Mouse (Mus musculus): ENCODE measurements at regions not wholly inside any gene's neighbourhood (a gene's known extent, or its start where the extent isn't known, plus 50 kb on each side); places are given as distances from the start of the nearest gene placed in this dataset.

- no peaks in the 10 kb centered on the region for H3K27me3 ChIP-seq (replicated peaks)
- no peaks in the 10 kb centered on the region for H3K36me3 ChIP-seq
- no peak for ATAC-seq
- H3K9me3 ChIP-seq, result no peaks in the 10 kb centered on the region
- H3K9ac ChIP-seq, result no peak overlapping the region
- no peak overlapping the region for H3K4me2 ChIP-seq (replicated peaks)
- 86% methylated on average over 8 of the region's 8 CpGs for WGBS
- no peaks in the 10 kb centered on the region for H3K4me1 ChIP-seq (replicated peaks)
- H3K27ac ChIP-seq, result no peak overlapping the region
- no peak overlapping the region for H3K4me3 ChIP-seq (replicated peaks)
Observed at GRCm38 (mm10) chr14:67626181-67626580, 1617.2 kb upstream of the Gulo start.

DNA sequence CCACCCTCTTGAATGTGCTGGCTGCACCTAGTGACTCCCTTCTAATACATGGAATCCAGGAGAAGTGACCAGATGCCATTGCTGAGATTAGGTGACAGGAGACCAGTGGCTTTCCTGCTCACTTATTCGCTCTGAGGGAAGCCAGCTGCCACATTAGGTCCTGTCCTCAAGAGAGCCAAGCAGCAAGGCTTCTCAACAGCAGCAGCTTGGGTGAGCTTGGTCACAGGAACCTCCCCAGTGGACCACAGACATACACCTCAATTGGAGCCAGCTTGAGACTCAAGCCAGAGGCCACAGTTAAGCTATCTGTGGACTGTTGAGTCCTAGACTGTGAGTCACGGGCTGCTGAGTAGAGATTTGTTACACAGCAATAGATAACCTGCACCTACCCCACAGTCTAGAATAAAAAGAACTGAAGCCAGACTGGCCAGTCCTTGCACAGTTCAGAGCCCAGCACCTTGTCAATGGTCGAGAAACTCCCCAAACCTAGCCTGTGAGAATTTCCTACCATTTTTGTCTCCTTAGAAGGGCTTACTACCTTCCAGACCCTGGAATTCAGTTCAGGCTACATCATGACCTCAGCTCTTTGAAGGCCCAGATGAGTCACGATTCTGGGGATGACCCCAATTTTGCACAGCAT is 1615.0 kb upstream of the Gulo start:
- H3K4me2 ChIP-seq (replicated peaks), result no peak overlapping the region
- no peak for ATAC-seq
- H3K36me3 ChIP-seq, result no peaks in the 10 kb centered on the region
- H3K9ac ChIP-seq, result no peak overlapping the region
- H3K27ac ChIP-seq, result no peak overlapping the region
- WGBS, result 71% methylated on average over 4 of the region's 4 CpGs
- H3K9me3 ChIP-seq, result no peaks in the 10 kb centered on the region
- no peaks in the 10 kb centered on the region for H3K27me3 ChIP-seq (replicated peaks)
- H3K4me1 ChIP-seq (replicated peaks), result no peaks in the 10 kb centered on the region
- H3K4me3 ChIP-seq (replicated peaks), result no peak overlapping the region

DNA sequence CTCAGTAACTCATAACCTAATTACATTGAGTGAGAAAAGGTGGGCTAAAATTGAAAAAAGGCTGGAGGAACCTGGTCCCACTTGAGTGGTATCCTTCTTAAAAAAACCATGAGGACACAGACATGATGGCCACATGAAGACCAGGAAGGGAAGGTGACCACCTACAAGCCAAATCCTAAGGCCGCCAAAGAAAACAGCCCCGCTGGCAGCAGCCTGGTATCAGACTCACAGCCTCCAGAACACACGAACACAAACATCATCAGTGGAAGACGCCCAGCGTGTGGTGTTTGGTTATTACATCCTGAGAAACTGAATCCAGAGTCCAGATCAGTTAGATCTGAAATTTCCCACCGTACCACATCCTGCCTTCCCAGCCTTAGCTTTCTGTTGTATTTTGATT is 1613.9 kb upstream of the Gulo start:
- Histone ChIP-seq H3K27me3 (replicated peaks) (no peaks in the 10 kb centered on the region), H3K9ac (no peak overlapping the region), H3K9me3 (no peaks in the 10 kb centered on the region), H3K36me3 (no peaks in the 10 kb centered on the region), H3K4me3 (replicated peaks) (no peak overlapping the region), H3K4me1 (replicated peaks) (no peaks in the 10 kb centered on the region), H3K4me2 (replicated peaks) (no peak overlapping the region), H3K27ac (no peak overlapping the region)
- no peak for ATAC-seq
- WGBS, result 83% methylated on average over 6 of the region's 6 CpGs

DNA sequence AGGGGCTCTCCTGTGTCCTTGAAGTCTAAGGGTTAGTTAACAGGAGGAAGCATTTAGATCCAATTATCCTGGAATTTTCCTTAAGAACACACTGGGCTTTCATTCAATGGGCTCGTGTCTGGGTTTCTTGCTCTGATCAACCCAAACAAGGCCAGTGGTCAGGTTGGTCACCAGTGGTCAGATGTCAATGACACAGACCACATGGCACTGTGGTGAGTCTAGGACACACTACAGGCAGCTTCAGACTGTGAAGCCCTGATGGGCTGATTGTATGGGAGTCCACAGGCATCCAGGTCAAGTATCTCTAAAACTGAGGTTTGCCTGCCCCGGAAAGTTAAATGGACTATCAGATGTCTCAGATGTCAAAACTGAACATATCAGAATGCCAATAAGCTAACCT is 1612.5 kb upstream of the Gulo start:
- no peaks in the 10 kb centered on the region for H3K36me3 ChIP-seq
- no peaks in the 10 kb centered on the region for H3K9me3 ChIP-seq
- no peak overlapping the region for H3K4me2 ChIP-seq (replicated peaks)
- H3K4me3 ChIP-seq (replicated peaks), result no peak overlapping the region
- 53% methylated on average over 2 of the region's 2 CpGs for WGBS
- H3K9ac ChIP-seq, result no peak overlapping the region
- H3K27ac ChIP-seq, result no peak overlapping the region
- no peaks in the 10 kb centered on the region for H3K27me3 ChIP-seq (replicated peaks)
- ATAC-seq, result no peak
- H3K4me1 ChIP-seq (replicated peaks), result no peaks in the 10 kb centered on the region

- Histone ChIP-seq H3K36me3 (no peaks in the 10 kb centered on the region), H3K4me3 (replicated peaks) (no peak overlapping the region), H3K4me1 (replicated peaks) (no peaks in the 10 kb centered on the region), H3K4me2 (replicated peaks) (no peak overlapping the region), H3K9me3 (no peaks in the 10 kb centered on the region), H3K27me3 (replicated peaks) (no peaks in the 10 kb centered on the region), H3K9ac (no peak overlapping the region), H3K27ac (no peak overlapping the region)
- peak; percentile 51; the same call in 1 of the 2 replicates for ATAC-seq
- 28% methylated on average over 4 of the region's 4 CpGs for WGBS
Observed at GRCm38 (mm10) chr14:67620854-67621476, 1612.0 kb upstream of the Gulo start.

- Histone ChIP-seq H3K4me1 (replicated peaks) (no peaks in the 10 kb centered on the region), H3K36me3 (no peaks in the 10 kb centered on the region), H3K4me2 (replicated peaks) (no peak overlapping the region), H3K27me3 (replicated peaks) (no peaks in the 10 kb centered on the region), H3K9me3 (no peaks in the 10 kb centered on the region), H3K27ac (no peak overlapping the region), H3K4me3 (replicated peaks) (no peak overlapping the region), H3K9ac (no peak overlapping the region)
- no peak for ATAC-seq
- 65% methylated on average over 4 of the region's 4 CpGs for WGBS
Observed at GRCm38 (mm10) chr14:67619571-67619970, 1610.6 kb upstream of the Gulo start.

- WGBS, result 62% methylated on average over 11 of the region's 11 CpGs
- peaks cover 5% of the 10 kb centered on the region for H3K4me1 ChIP-seq (replicated peaks)
- H3K36me3 ChIP-seq, result no peaks in the 10 kb centered on the region
- no peak overlapping the region for H3K27ac ChIP-seq
- H3K4me3 ChIP-seq (replicated peaks), result no peak overlapping the region
- ATAC-seq, result no peak
- H3K9me3 ChIP-seq, result no peaks in the 10 kb centered on the region
- H3K27me3 ChIP-seq (replicated peaks), result no peaks in the 10 kb centered on the region
- H3K9ac ChIP-seq, result no peak overlapping the region
- H3K4me2 ChIP-seq (replicated peaks), result no peak overlapping the region
Observed at GRCm38 (mm10) chr14:67614369-67614768, 1605.4 kb upstream of the Gulo start.

- Histone ChIP-seq H3K9ac (no peak overlapping the region), H3K27me3 (replicated peaks) (no peaks in the 10 kb centered on the region), H3K27ac (no peak overlapping the region), H3K4me3 (replicated peaks) (peak overlapping the region; percentile 10), H3K36me3 (no peaks in the 10 kb centered on the region), H3K4me1 (replicated peaks) (peaks cover 5% of the 10 kb centered on the region), H3K4me2 (replicated peaks) (peak overlapping the region; percentile 55), H3K9me3 (no peaks in the 10 kb centered on the region)
- no peak for ATAC-seq
- 58% methylated on average over 13 of the region's 13 CpGs for WGBS
Observed at GRCm38 (mm10) chr14:67613691-67614090, 1604.7 kb upstream of the Gulo start.

- WGBS, result 20% methylated on average over 14 of the region's 14 CpGs
- no peak for ATAC-seq
- Histone ChIP-seq H3K36me3 (no peaks in the 10 kb centered on the region), H3K27me3 (replicated peaks) (no peaks in the 10 kb centered on the region), H3K9me3 (no peaks in the 10 kb centered on the region), H3K27ac (no peak overlapping the region), H3K4me1 (replicated peaks) (peaks cover 7% of the 10 kb centered on the region), H3K4me2 (replicated peaks) (peak overlapping the region; percentile 55), H3K4me3 (replicated peaks) (peak overlapping the region; percentile 10), H3K9ac (no peak overlapping the region)
Observed at GRCm38 (mm10) chr14:67613221-67613620, 1604.2 kb upstream of the Gulo start.

DNA sequence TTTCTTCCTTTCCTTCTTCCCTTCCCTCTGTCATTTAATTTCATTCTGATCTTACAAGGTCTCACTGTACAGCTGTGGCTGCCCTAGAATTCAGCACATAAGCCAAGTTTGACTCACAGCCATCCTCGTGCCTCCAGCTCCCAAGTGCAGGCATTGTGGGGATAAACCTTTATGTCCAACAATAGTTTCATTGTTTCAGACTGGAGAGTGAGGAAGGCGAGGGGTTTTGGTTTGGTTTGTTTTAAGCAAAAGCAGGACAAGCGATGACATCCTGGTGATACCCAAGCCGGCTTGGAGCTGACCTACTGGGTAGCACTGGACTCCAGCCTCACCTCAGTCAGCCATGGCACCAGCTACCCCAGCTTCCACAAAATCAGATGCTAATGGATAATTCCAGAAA is 1603.5 kb upstream of the Gulo start:
- no peak for ATAC-seq
- Histone ChIP-seq H3K4me2 (replicated peaks) (no peak overlapping the region), H3K4me1 (replicated peaks) (peaks cover 9% of the 10 kb centered on the region), H3K36me3 (no peaks in the 10 kb centered on the region), H3K9me3 (no peaks in the 10 kb centered on the region), H3K27ac (no peak overlapping the region), H3K4me3 (replicated peaks) (no peak overlapping the region), H3K9ac (no peak overlapping the region), H3K27me3 (replicated peaks) (no peaks in the 10 kb centered on the region)
- WGBS, result 59% methylated on average over 4 of the region's 4 CpGs

DNA sequence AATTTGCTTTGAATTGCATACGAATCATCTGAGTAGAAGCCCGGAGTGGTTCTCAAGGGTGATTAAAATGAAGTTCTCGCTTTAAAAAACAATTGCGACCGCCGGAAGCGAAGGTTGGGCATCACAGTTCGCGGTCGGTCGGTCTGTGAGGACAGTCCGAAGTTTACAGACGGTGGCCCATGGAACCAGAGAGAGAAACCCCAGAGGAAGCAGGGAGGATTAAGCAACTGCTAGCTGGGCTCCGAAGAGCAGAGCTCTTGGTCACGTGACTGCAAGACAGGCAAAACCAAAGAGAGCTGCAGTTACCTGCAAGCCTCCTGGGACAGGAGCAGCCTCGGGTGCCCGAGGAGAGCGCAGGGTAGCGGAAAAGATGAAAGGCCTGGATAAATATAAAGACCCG is 1599.3 kb upstream of the Gulo start:
- Histone ChIP-seq H3K36me3 (no peaks in the 10 kb centered on the region), H3K4me2 (replicated peaks) (peak overlapping the region; percentile 48), H3K4me3 (replicated peaks) (0 out of 2 replicates have a peak overlapping the region, but pooled peaks have one; percentile 7), H3K9ac (no peak overlapping the region), H3K4me1 (replicated peaks) (peaks cover 10% of the 10 kb centered on the region), H3K27me3 (replicated peaks) (no peaks in the 10 kb centered on the region), H3K27ac (no peak overlapping the region), H3K9me3 (no peaks in the 10 kb centered on the region)
- WGBS, result 20% methylated on average over 20 of the region's 20 CpGs
- peak; percentile 66 for ATAC-seq

DNA sequence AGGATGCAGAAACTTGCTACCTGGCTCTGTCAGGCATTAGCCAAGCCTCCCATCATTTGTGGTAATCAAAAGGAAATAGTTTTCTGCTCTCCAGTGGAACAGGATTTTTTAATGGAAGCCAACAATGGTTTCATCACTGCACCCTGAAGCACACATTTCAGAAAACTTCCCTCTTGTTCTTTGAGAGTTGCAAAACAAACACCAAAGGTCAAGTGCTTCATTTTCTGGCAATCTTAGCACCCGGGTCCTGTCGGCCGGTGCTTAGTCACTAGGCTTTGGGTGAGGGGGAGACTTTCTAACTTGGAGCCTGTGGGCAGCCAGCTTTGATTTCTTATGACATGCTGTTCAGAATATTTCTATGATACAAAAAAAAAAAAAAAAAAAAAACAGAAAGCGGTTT is 1594.0 kb upstream of the Gulo start:
- WGBS, result 50% methylated on average over 4 of the region's 4 CpGs

GRCm38 (mm10) chr14:67599734-67600133 is 1590.7 kb upstream of the Gulo start:
- no peaks in the 10 kb centered on the region for H3K4me1 ChIP-seq (replicated peaks)
- H3K4me2 ChIP-seq (replicated peaks), result no peak overlapping the region
- no peak overlapping the region for H3K9ac ChIP-seq
- H3K27me3 ChIP-seq (replicated peaks), result no peaks in the 10 kb centered on the region
- no peak overlapping the region for H3K27ac ChIP-seq
- no peaks in the 10 kb centered on the region for H3K9me3 ChIP-seq
- H3K36me3 ChIP-seq, result no peaks in the 10 kb centered on the region
- ATAC-seq, result no peak
- no peak overlapping the region for H3K4me3 ChIP-seq (replicated peaks)
- 15% methylated on average over 4 of the region's 4 CpGs for WGBS

More for the DNA sequence above, 1594.0 kb upstream of the Gulo start:
- Histone ChIP-seq H3K27ac (no peak overlapping the region), H3K9ac (no peak overlapping the region), H3K27me3 (replicated peaks) (no peaks in the 10 kb centered on the region), H3K36me3 (no peaks in the 10 kb centered on the region), H3K9me3 (no peaks in the 10 kb centered on the region), H3K4me2 (replicated peaks) (no peak overlapping the region), H3K4me1 (replicated peaks) (peaks cover 3% of the 10 kb centered on the region; the same call in 1 of the 2 replicates), H3K4me3 (replicated peaks) (no peak overlapping the region)
- ATAC-seq, result no peak

All from intestine, embryonic 15.5 days (tissue).